Mouse (Mus musculus) right cerebral cortex, adult 2 months (tissue): ENCODE measurements around the gene Mutyh.

Source experiments
- DNase-seq, 2 experiments: peaks; one replicate each; pipeline ENCODE4 v3.0.0; 2021 to 2022; ENCODE audit warnings: low spot score in 2 of 2

Gene Mutyh

GRCm38 (mm10) chr4:116807197-116808129 lies at the start of gene Mutyh, which contains the start of gene Toe1:
Gene Mutyh (plus strand): TSS chr4:116807723.
Gene Toe1 (minus strand): TSS chr4:116807640.
- peak; percentile 91 to 92 for DNase-seq

GRCm38 (mm10) chr4:116761914-116762313 lies 45.6 kb upstream of the Mutyh start:
- DNase-seq, result no peak

DNA sequence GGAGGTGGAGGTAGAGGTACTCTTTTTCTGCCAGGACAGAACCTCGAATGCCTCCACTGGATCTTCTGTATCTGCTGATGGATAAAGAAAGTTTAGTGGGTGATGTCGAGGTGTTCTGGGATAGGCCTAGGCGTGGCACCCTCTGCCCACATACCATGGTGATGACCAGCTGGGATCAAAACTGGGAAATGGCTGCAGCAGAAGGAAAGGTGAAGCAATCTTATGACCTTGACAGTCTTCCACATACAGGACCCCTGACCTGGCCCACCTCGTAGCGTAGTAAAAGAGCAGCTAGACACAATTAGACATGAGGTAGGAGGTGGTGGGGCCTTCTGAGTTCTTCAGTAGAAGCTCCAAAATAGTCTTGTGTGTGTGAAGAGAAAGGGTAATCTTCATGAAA lies 43.5 kb upstream of the Mutyh start:
- DNase-seq, result no peak

DNA sequence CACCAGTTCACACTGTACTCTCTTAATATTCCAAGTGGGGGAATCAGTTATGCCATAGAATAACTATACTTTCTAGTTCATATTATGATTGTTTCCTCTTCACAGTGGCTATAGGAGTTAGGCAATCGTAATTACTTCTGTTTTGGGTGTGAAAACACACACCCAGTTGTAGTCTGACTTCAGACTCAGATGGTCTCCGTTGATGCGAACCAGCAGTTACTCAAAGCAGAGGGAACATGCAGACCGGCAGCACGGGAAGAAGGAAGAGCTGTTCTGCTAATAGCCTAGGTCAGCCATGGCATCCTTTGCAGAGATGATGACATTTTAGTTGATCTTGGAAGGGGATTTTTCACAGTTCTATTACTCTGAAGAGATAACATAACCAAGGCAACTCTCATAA lies 39.0 kb upstream of the Mutyh start:
- no peak for DNase-seq

- no peak for DNase-seq
These were observed 38.5 kb upstream of the Mutyh start for GRCm38 (mm10) chr4:116769060-116769459.

- DNase-seq, result no peak
These were observed 31.1 kb upstream of the Mutyh start for GRCm38 (mm10) chr4:116776391-116776790.

- no peak for DNase-seq
These were observed 30.4 kb upstream of the Mutyh start for GRCm38 (mm10) chr4:116777079-116777478.

DNA sequence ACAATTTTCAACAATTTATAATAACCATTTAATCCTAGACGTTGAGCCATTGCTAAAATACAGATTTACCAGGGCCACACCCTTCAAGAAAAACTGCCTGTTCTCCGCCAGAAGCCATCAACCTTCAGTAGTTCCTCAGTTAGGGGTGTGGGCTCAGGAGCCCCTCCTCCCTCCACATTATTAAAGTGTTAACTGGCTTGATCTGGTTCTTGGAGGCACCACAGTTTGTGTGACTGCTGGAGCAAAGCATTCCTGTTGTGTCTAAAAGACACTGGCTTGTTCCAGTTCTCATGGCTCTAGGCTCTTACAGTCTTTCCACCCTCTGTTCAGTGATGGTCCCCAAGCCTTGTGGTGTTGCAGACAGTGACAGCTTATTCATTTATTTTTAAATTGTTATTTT lies 27.0 kb upstream of the Mutyh start:
- DNase-seq, result no peak

GRCm38 (mm10) chr4:116781366-116781765 lies 26.2 kb upstream of the Mutyh start:
- DNase-seq, result no peak

DNA sequence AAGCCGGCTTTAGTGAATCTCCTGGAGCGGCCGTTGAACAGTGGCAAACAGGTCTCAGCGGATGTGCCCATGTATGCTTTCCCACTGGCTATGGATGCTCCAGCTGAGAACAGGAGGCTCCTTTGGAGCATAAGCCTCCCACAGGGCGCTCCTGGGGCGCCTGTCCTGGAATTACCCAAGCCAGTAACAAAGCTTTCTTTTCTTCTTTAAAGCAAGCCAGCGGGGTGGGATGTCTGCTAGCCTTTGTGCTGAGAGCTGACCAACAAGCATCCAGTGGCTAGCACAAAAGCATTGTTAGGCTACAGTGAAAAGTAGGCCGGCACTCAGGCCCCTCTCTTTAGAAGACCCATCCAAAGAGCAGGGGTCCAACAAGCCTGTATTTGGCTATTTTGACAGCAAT lies 25.4 kb upstream of the Mutyh start:
- no peak for DNase-seq

DNA sequence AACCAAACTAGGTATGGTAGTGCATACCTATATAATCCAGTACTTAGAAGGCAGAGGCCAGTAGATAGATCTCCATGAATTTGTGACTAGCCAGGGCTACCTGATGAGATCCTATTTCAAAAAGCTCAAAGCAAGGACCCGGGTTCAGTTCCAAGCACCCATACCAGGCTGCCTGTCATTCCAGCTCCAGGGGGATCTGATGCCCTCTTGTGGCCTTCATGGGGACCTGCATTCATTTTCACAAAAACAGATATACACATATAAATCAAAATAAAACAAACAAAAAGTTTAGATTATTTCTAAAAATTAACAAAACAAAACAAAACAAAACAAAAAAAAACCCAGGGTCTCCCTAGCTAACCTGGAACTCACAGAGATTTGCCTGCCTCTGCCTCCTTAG lies 20.9 kb upstream of the Mutyh start:
- DNase-seq, result no peak

GRCm38 (mm10) chr4:116787985-116788760 lies 19.4 kb upstream of the Mutyh start:
- DNase-seq, result peak; percentile 18 to 23

DNA sequence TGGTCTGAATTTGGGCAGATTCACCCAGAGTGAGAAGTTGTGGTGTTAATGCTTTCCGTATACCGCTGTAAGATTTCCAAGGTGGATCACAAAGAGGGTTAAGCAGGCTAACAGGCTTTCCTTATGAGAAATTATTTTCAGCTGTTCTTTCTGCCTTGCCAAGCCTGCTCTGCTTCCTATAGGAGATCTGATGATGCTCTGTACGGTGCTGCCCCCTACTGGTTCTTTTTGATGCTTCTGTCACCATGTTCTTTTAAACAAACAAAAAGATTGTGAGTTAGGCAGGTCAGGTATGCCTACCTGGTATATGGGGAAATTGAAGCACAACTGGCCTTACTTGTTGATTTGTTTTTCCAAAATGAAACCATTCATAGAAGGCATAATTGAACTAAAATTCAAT lies 18.6 kb upstream of the Mutyh start:
- DNase-seq, result peak; percentile 93 to 94

GRCm38 (mm10) chr4:116792453-116792852 lies 15.1 kb upstream of the Mutyh start:
- no peak for DNase-seq

- no peak for DNase-seq
These were observed 13.2 kb upstream of the Mutyh start for GRCm38 (mm10) chr4:116794273-116794672.

GRCm38 (mm10) chr4:116796442-116797110 lies 10.9 kb upstream of the Mutyh start:
- DNase-seq, result no peak

DNA sequence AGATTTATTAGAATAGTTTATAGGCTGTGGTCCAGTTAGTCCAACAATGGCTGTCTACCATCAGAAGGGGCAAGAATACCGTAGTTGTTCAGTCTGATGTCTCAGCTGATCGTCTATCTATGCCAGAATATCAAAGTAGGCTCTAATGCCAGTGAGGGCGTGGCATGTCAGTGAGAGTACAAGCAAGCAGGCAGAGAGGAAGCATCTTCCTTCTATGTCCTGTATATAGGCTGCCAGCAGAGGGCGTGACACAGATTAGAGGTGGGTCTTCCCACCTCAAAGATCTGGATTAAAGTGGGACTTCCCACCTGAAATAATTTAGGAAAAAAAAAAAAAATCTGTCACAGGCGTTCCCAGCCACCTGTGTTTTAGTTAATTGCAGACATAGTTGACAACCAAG lies 7.6 kb upstream of the Mutyh start:
- no peak for DNase-seq

DNA sequence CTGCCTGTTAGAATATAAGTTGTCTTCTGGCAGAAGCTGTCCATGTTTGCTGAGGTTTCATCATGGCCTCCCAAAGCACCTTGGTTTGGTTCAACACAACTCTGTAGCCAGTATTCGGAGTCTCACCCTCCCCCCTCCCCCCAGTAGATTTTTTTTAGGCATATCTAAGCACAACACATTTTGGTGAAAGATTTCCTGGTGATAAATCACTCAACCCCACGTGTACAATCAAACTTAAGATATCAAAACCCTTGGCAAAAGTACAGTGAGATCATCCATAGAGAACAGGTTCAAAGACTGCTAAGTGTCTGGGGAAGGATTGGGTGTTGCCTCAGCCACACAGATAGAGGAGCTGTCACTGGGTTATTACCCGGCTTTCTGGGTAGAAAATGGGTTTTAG lies 3.5 kb downstream of the Mutyh start:
- DNase-seq, result no peak

GRCm38 (mm10) chr4:116815276-116815675 lies 7.8 kb downstream of the Mutyh start:
- DNase-seq, result no peak

GRCm38 (mm10) chr4:116817486-116817885 lies 10.0 kb downstream of the Mutyh start:
- no peak for DNase-seq

DNA sequence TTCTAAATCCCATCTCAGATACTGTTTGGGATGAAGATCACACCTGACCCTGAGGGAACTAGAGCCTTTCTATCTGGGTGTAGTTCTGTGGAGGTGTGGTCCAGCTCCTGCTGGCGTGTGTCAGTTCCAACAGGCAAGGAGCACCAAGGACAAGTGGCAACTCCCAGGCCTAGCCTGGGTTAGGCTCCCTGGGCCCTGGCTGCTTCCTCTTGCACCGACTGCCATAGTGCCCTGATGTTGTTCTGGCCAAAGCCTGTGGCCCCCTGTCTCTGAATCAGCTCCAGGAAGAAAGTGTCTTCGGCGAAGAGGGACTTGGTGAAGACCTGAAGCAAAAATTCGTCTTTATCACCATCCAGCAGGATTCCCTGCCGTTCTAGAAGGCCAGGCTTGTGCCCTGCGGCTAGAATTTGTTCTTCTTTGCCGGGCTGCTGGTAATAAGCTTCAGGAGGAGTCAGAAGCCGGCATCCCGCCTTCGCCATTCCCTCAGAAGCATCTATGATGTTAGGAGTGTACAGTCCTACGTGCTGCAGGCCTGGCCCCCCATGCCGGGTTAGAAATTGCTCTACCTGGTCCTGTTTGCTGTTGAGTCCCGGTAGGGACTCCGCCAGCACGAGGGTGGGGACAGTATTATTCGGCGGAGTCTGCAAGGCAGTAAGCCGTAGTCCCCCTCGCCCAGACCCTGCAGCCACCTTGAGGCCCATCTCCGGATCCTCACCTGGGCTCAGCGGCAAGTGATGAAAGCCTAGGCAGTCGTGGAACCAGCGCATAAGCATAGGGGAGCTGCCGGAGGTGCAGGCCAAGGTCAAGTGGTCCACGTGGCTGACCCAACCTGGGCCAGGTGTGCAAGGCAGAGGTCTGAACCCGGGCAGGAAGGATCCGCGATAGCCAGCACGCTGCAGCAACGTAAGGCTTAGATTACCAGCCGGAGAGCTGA lies 12.7 kb downstream of the Mutyh start:
- DNase-seq, result no peak
